Mouse (Mus musculus) embryonic fibroblast, embryonic 13.5 days (primary cell): ENCODE measurements around the gene Use1.
A peak's percentile ranks its signal among the peaks of the same experiment; 100 is the strongest.

ENCODE experiments used
- CTCF ChIP-seq: IDR thresholded peaks from 2 replicates; pipeline ENCODE4 v1.5.1; 2011; ENCODE audit warnings: mild to moderate bottlenecking, control low read depth, low read length, moderate library complexity, borderline replicate concordance; ENCODE audit not compliant: insufficient read depth
- POLR2A ChIP-seq: IDR thresholded peaks from 2 replicates; pipeline ENCODE4 v1.6.1; 2011; ENCODE audit warnings: low read depth, mild to moderate bottlenecking, control low read depth, low read length, moderate library complexity

- TF ChIP-seq POLR2A (no peak), CTCF (peak; percentile 39; the same call in 1 of the 2 replicates)
These were observed 41.8 kb upstream of the Use1 start for GRCm38 (mm10) chr8:71324848-71325247.
